Mouse (Mus musculus) heart, postnatal 36 days (tissue): ENCODE data around the gene Cyb561a3. TPM values are rescaled to one million over a fixed set of nuclear protein-coding genes. Genes with fewer than 3 reads are reported as not detected.

Experiments
- DNase-seq, 2 experiments: peaks; one replicate each; pipeline ENCODE4 v3.0.0; 2021 to 2022
- intact Hi-C: fragments of 180-260 bp; cut with DNase I; formaldehyde crosslinking; loops from one replicate; pipeline ENCODE4 v1.15.1; 2025
- total RNA-seq, 2 experiments: library from RNA; stranded (reverse); gene quantifications; 2 replicates each; pipeline ENCODE4 v1.2.3; 2021

Cyb561a3 gene
- total RNA-seq, 2 experiments from 2014 or later = 13.1 to 13.2 TPM

- intact Hi-C loops = no loop called here
- DNase-seq = no peak
Observed at GRCm38 (mm10) chr19:10589127-10589857, 12.3 kb downstream of the Cyb561a3 start.

DNA sequence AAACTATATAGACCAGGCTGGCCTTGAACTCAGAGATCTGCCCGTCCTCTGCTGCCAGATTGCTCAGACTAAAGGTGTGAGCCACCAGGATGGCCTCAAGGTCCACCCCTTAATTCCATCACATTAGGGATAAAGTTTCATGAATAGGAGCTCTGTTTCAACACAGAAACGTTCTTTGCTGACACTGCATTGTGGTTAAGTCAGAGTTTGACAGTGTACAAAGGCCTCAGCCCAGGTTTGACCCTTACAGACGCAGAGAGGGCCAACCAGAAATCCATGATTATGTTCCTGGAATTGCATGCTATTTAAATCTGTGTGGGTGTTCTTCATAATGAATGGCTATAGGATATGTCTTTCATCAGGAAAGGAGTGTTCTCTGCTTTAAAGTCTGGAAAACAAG lies 13.3 kb downstream of the Cyb561a3 start:
- intact Hi-C loops = no loop called here
- no peak for DNase-seq

DNA sequence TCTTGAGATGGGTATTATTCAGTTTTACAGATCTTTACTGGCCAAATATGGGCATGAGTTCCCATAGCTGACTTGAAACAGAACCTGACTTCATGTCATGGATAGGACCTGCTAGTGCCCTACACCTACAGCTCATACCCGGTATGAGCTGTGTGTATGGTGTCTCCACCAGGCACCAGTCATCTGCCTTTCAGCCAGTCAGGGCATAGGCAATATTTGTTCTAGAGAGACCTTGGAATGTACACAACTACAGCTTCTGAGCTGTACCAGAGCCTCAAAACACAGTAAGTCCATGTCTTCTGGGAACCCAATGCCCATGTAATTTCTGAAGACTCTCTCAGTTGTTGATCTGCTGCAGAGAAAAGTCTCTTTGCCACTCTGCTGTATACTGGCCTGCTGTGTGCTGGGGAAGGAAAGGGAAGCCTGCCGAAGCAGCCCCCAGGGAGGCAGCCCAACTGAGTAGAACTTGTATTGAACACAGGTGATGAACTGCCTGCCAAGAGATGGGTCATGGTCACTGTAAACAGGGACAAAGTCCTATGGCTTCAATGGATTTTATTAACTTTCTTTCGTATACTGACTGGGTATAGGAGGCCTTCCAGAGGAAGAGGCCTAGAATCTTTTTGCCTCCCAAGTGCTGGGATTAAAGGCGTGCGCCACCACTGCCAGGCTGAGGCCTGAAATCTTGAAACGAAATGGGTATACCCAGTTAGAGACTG lies 14.8 kb downstream of the Cyb561a3 start:
- intact Hi-C loops = no loop called here
- DNase-seq = no peak

DNA sequence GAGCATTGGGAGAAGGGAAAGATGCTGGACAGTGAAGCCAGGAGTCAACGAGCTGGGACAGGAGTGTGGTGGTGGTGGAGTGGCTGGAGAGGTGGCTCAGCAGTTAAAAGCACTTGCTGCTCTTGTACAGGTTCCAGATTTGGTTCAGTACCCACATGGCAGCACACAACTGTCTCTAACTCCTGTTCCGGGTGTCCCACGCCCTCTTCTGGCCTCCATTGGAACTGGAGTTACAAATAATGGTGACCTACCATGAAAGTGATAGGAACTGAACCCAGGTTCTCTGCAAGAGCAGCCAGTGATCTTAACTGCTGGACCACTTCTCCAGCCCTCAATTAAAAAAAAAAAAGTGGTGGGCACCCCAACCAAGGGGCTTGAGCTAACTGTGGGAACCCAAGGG lies 21.2 kb downstream of the Cyb561a3 start:
- DNase-seq = no peak
- intact Hi-C loops = no loop called here

DNA sequence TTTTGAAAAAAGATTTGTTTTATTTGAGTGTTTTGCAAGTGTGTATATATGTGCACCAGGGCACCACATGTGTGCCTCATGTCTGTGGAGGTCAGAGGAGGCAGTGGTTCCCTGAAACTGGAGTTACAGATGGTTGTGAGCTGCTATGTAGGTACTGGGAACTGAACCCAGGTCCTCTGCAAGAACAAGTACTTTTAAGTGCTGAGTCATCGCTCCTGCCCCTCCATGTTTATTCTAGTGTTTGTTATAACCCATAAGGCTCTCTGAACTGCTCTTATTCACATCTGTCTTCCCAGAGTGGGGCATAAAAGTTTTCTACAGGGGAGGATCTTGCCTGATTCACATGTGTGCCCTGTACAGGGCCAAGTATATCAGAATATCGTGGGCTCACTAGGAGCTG lies 22.7 kb downstream of the Cyb561a3 start:
- intact Hi-C loops = no loop called here
- DNase-seq = no peak

- DNase-seq = no peak
- intact Hi-C loops = loop anchor here (1.0 kb wide), 1 partner anchor 25 kb away; the partner anchor contains the start of genes Cyb561a3 and Tmem138
Observed at GRCm38 (mm10) chr19:10602247-10602769, 25.3 kb downstream of the Cyb561a3 start.

DNA sequence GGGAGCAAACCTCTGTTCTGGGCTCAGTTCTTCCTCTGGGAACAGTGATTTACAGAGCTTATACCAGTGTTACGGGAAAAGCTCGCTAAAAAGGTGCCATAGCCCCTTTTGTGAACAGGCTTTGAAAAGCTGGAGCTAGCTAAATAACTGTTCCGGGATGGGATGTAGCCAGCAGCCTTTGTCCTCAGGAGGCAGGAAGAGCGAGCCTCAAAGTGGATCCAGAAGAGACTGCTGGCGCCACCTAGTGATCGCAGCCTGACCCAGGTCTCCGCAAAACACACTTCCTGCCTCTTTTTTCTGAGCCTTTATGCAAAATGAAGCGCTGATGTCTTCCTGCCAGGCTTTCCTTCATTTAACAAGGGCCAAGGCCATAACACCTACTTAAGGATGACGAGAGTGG lies 25.8 kb downstream of the Cyb561a3 start:
- DNase-seq = peak; percentile 89 to 91
- intact Hi-C loops = loop anchor here (1.0 kb wide), 1 partner anchor 25 kb away; the partner anchor contains the start of genes Cyb561a3 and Tmem138

- intact Hi-C loops = no loop called here
- DNase-seq = no peak
Observed at GRCm38 (mm10) chr19:10603660-10604523, 26.9 kb downstream of the Cyb561a3 start.

DNA sequence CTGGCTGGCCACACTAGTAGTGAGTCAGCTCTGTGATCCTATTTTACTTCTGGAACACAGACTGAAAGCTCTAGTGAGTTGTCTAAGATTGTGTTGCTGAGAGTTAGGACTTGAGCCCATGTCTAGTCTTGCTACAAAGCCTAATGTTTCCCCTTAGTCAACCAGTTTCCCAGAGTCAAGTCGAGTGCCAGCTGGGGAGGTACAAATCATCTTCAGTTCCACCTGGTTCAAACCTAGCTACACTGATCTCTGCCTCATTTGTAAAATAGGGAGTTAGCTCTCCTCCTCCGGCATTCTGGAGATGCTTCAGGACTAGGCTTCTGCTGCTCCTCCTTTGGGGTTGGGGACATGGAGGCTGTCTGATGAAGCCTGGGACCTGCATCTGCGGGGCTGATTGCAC lies 27.6 kb downstream of the Cyb561a3 start:
- intact Hi-C loops = no loop called here

GRCm38 (mm10) chr19:10605293-10605900 lies 28.4 kb downstream of the Cyb561a3 start, which contains the start of the genes Ddb1 and Tkfc:
Ddb1 (plus strand) TSS chr19:10605327.
Tkfc (minus strand) TSS chr19:10605654.
- intact Hi-C loops = loop anchor here (1.0 kb wide), 1 partner anchor 49 kb away; the partner anchor contains the start of gene Tmem216
- DNase-seq = peak; percentile 98 to 99

More for the DNA sequence above, 27.6 kb downstream of the Cyb561a3 start:
- DNase-seq = no peak

GRCm38 (mm10) chr19:10605901-10606622 lies 29.1 kb downstream of the Cyb561a3 start:
- DNase-seq = no peak
- intact Hi-C loops = loop anchor here (1.0 kb wide), 1 partner anchor 50 kb away; the partner anchor contains the start of gene Tmem216

GRCm38 (mm10) chr19:10608573-10609240 lies 31.7 kb downstream of the Cyb561a3 start:
- no peak for DNase-seq
- intact Hi-C loops = no loop called here

DNA sequence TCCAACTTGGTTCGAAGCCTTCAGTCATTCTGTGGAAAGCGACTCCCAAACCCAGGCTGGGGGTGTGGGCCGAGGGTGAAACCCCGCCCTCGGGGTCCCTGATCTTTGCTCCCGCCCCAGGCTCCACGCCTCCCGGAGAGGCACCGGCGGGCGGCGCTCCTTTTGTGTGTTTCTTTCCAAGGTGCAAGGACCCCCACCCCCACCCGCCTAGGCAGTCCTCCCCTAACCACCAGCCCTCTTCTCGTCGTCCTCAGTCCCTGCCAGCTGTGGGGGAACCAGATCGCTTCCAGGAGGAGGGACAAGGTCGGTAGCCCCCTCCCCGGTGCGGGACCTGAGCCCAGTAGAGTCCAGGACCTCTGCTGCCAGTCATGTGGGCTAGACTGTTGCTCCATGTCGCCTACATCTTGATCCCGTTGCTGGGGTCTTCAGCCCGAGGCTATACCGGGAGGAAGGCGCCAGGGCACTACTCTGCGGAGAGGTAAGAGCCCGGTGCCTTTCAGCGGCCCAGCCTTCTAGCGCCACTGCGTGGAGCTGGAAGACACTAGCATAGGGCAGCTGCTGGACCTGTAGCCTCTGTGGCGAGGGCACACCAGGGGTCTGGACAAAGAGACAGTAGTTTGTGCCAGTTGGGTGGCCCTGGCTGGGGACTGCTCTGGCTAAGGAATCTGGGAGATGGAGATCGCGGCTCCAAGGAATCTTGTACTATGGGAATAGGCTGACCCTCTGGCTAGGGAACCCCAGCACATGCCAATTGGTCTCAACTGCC lies 57.3 kb downstream of the Cyb561a3 start, which contains the start of gene Vwce:
Gene Vwce, plus strand, starts transcription at position 108 of the 766 bp plus-strand sequence.
- intact Hi-C loops = no loop called here
- DNase-seq = peak; percentile 32 to 36

DNA sequence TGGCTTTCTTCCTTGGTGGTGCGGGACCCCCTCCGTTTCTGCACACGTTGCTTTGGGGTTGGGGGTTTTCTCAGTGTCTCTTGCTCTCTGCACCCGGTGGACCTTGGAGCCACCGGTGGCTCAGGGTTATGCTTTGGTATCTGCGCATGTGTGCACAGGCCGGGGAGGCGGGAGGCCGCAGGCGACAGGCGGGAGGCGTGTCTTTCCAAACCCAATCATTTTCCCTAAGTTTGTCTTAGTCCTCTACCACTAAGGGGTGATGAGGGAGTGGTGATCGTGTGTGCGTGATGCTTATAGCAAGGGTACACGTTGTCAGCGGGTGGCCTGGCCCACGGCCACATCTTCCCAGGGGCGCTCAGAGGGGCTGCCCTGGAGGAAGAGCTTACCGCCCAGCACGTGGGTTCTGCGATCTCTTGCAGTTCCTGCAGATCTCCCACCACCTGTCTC lies 57.9 kb downstream of the Cyb561a3 start:
- DNase-seq = peak in 1 of 2 experiments; percentile 30
- intact Hi-C loops = no loop called here

GRCm38 (mm10) chr19:10637840-10638239 lies 60.9 kb downstream of the Cyb561a3 start:
- no peak for DNase-seq
- intact Hi-C loops = no loop called here

DNA sequence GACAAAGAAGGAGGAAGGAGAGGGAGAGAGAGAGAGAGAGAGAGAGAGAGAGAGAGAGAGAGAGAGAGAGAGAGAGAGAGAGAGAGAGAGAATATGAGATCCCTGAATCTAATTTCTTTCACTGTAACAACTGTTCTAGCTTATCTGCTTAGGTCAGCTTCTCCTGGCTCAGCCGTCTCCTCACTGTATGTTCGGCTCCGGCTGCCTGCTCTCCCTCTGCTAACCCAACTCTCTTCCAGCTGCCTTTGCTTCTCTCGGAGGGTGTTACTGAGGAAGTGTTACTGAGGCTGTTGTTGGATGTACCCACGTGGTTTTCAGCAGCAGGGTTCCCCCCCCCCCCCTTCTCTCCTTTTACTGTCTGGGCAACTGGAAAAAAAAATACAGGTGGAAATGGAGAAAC lies 63.1 kb downstream of the Cyb561a3 start:
- no peak for DNase-seq
- intact Hi-C loops = no loop called here

- DNase-seq = no peak
- intact Hi-C loops = no loop called here
Observed at GRCm38 (mm10) chr19:10640589-10641378, 63.8 kb downstream of the Cyb561a3 start.
